Mouse (Mus musculus) cerebellum, adult 2 months (tissue): ENCODE measurements around the gene Mef2d. TPM values are rescaled to one million over a fixed set of nuclear protein-coding genes. Genes with fewer than 3 reads are reported as not detected.
A peak's percentile ranks its signal among the peaks of the same experiment; 100 is the strongest.

Source experiments
- DNase-seq, 2 experiments: peaks; one replicate each; pipeline ENCODE4 v3.0.0; 2021
- H3K27ac ChIP-seq: fragments of 200-500 bp; 2 replicates; pipeline ENCODE4 v1.5.1; 2012; ENCODE audit warnings: low read length, control low read depth, inconsistent platforms; ENCODE audit not compliant: insufficient read depth
- H3K27me3 ChIP-seq: fragments of 200-500 bp; 2 replicates; pipeline ENCODE4 v1.6.1; 2012; ENCODE audit warnings: inconsistent platforms, mild to moderate bottlenecking, low read length, moderate library complexity; ENCODE audit not compliant: control insufficient read depth, insufficient read depth
- H3K4me1 ChIP-seq: fragments of 200-500 bp; 2 replicates; pipeline ENCODE4 v1.6.1; 2011; ENCODE audit warnings: low read length; ENCODE audit not compliant: control insufficient read depth, insufficient read depth
- H3K4me3 ChIP-seq: fragments of 200-500 bp; replicated peaks from 2 replicates; pipeline ENCODE3; 2011; ENCODE audit warnings: mild to moderate bottlenecking, low read depth, low read length, control low read depth; ENCODE audit not compliant: insufficient read depth
- CTCF ChIP-seq: fragments of 200-500 bp; IDR thresholded peaks from 2 replicates; pipeline ENCODE4 v1.5.1; 2011; ENCODE audit warnings: low read depth, mild to moderate bottlenecking, control low read depth, low read length, moderate library complexity, borderline replicate concordance; ENCODE audit not compliant: insufficient read depth
- POLR2A ChIP-seq: fragments of 200-500 bp; IDR thresholded peaks from 2 replicates; pipeline ENCODE4 v1.6.1; 2011; ENCODE audit warnings: low read length, control low read depth, borderline replicate concordance; ENCODE audit not compliant: insufficient read depth
- WGBS: fragments of 180-500 bp; shearing (Covaris S2); methylation state at CpG from one replicate; pipeline ENCODE4 v1.1.7; 2018; 5-methylcytosine and 5-hydroxymethylcytosine counted together
- polyA plus RNA-seq: library from polyadenylated mRNA; depleted of rRNA; stranded (reverse); fragments of >200 nt; gene quantifications from 2 replicates; pipeline ENCODE4 v1.2.3, GENCODE M21; 2012

Mef2d gene
- polyA plus RNA-seq, 1 experiment, result 102 TPM

DNA sequence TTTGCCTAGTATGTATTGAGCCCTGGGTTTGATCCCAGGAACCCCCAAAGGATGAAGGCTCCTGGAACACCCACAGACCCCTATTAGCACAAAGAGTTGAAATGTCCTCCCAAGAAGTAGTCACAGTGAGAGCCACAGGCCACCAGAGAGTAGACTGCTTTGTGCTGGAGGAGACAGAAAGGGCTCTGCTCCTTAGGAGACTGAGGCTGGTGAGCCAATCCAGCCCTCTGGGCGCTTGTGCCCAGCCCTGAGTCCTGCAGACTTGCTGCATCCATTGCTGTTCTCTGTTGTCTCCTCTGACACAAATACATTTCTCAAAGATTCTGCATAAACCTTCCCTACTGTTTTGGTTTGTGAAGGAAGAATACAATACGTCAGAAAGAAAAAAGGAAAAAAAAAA is 68.7 kb downstream of the Mef2d start:
- WGBS, result 75% methylated on average over 2 of the region's 2 CpGs
- H3K4me3 ChIP-seq, result no peak overlapping the region
- no peak overlapping the region for H3K27ac ChIP-seq
- H3K27me3 ChIP-seq, result no peaks in the 10 kb centered on the region
- H3K4me1 ChIP-seq, result peaks cover 21% of the 10 kb centered on the region
- peak in 1 of 2 experiments; percentile 25 for DNase-seq
- TF ChIP-seq CTCF (no peak), POLR2A (no peak)

- peaks cover 21% of the 10 kb centered on the region for H3K4me1 ChIP-seq
- DNase-seq, result no peak
- H3K4me3 ChIP-seq, result no peak overlapping the region
- 70% methylated on average over 1 of the region's 1 CpGs for WGBS
- H3K27ac ChIP-seq, result no peak overlapping the region
- no peaks in the 10 kb centered on the region for H3K27me3 ChIP-seq
- TF ChIP-seq CTCF (no peak), POLR2A (no peak)
Observed at GRCm38 (mm10) chr3:88212356-88212755, 70.2 kb downstream of the Mef2d start.

GRCm38 (mm10) chr3:88213019-88213418 is 70.8 kb downstream of the Mef2d start:
- TF ChIP-seq POLR2A, result no peak
- TF ChIP-seq CTCF, result no peak
- Histone ChIP-seq H3K4me1 (peaks cover 24% of the 10 kb centered on the region), H3K27me3 (no peaks in the 10 kb centered on the region), H3K27ac (peak overlapping the region; percentile 49; the same call in 1 of the 2 replicates), H3K4me3 (peak overlapping the region; percentile 9)
- WGBS, result 48% methylated on average over 2 of the region's 2 CpGs
- no peak for DNase-seq

GRCm38 (mm10) chr3:88214197-88214938 is 72.2 kb downstream of the Mef2d start:
- DNase-seq, result peak; percentile 88 to 90
- TF ChIP-seq POLR2A (peak; percentile 93), CTCF (no peak)
- WGBS, result 1% methylated on average over 42 of the region's 42 CpGs
- peaks cover 19% of the 10 kb centered on the region for H3K4me1 ChIP-seq
- peak overlapping the region; percentile 80 for H3K27ac ChIP-seq
- peak overlapping the region; percentile 67 for H3K4me3 ChIP-seq
- no peaks in the 10 kb centered on the region for H3K27me3 ChIP-seq

- DNase-seq, result peak; percentile 55 to 78
- Histone ChIP-seq H3K4me1 (peaks cover 16% of the 10 kb centered on the region), H3K27ac (peak overlapping the region; percentile 80), H3K27me3 (no peaks in the 10 kb centered on the region), H3K4me3 (peak overlapping the region; percentile 67)
- TF ChIP-seq CTCF (no peak), POLR2A (no peak)
- 4% methylated on average over 48 of the region's 48 CpGs for WGBS
Observed at GRCm38 (mm10) chr3:88214971-88215552, 72.9 kb downstream of the Mef2d start.

DNA sequence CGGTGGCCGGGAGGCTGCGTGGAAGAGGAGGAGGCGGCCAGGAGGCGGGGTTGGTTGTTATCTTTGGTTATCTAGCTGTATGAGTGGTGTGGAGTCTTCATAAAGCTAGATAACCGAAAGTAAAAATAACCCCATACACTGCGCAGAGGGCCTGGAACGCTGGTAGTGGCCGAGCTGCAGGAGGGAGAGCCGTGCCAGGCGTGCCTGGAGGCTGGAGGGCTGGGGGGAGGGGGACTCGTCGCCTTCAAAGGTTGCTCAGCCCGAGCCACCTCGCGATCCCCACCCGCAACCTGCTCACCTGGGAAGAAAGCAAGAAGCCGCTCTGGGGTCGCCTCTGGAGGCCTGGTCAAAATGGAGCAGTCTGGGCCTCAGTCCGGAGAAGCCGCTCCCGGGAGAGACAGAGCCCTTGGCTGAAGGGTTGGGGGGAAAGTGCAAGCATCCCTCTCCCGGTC is 73.4 kb downstream of the Mef2d start:
- peak; percentile 76 for DNase-seq
- WGBS, result 3% methylated on average over 23 of the region's 23 CpGs
- peaks cover 19% of the 10 kb centered on the region for H3K4me1 ChIP-seq

DNA sequence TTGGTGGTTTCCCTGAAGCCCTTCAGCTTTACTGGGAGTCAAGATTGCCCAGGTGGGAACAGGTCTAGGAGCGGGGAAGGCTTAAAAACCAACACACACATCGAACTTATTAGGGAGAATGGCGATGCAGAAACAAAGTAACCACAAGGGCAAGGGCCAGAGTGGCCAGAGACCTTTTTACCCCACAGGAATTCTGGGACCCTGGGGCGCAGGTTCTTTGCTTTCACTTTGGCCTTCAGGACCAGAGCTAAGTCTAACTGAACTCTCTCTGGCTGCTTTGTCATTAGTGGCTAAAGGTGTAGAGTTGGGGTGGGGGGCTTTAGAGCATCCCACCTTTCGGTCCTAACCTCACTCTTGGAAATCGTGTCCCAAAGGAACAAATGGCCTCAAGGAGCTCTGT is 73.9 kb downstream of the Mef2d start:
- Histone ChIP-seq H3K27ac (peak overlapping the region; percentile 80), H3K27me3 (no peaks in the 10 kb centered on the region), H3K4me3 (peak overlapping the region; percentile 67), H3K4me1 (peaks cover 24% of the 10 kb centered on the region)
- peak in 1 of 2 experiments; percentile 39 for DNase-seq
- WGBS, result 12% methylated on average over 6 of the region's 6 CpGs
- no peak for TF ChIP-seq CTCF
- TF ChIP-seq POLR2A, result no peak

More for the DNA sequence above, 73.4 kb downstream of the Mef2d start:
- peak overlapping the region; percentile 80 for H3K27ac ChIP-seq
- no peaks in the 10 kb centered on the region for H3K27me3 ChIP-seq
- TF ChIP-seq CTCF, result no peak
- no peak for TF ChIP-seq POLR2A
- peak overlapping the region; percentile 67 for H3K4me3 ChIP-seq

DNA sequence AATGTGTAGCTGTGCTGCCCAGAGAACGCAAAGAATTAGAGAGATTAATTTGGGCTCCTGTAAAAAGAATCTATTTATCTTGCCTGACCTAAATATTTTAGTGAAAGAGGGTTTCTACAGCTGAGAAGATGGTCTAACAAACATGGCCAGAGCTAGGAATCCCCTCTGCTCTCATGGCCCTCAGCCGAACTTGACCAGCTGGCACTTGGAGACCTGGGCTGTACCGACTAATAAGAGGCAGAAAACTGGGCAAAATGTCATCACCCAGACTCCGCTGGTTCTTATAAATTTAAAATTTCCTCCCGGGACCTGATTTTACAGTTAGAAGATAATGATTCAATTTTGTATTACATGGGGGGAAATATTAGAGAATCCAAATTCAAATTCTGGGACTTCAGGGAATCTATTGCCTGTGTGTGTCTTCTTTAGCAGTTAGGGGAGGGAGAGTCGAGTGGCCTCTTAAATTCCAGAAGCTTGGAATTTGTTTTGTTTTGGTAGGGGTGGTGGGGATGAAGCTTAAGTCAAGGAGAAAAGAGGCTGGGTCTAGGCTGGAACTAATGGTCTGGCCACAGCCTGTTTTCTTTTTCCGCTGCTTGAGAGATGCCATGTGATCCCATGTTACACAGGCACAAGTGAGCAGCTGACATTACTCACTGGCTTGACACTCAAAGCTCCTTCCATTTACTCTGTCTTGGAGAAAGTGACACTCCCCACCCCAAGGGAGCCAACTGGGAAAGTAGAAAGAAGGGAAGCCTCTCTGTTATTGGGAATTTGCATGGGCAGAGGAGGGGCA is 74.6 kb downstream of the Mef2d start:
- Histone ChIP-seq H3K27ac (peak overlapping the region; percentile 80), H3K4me3 (peak overlapping the region; percentile 67), H3K4me1 (peaks cover 30% of the 10 kb centered on the region), H3K27me3 (no peaks in the 10 kb centered on the region)
- TF ChIP-seq POLR2A, result 0 out of 2 replicates have a peak, but pooled peaks have one; percentile 18
- TF ChIP-seq CTCF, result no peak
- DNase-seq, result peak; percentile 83 to 89
- WGBS, result 14% methylated on average over 7 of the region's 7 CpGs
